Mouse (Mus musculus): ENCODE data around the gene 9930022D16Rik.

9930022D16Rik gene

GRCm38 (mm10) chr11:109417472-109418040, 3.8 kb downstream of the 9930022D16Rik start:
- DNase-seq = no peak

DNA sequence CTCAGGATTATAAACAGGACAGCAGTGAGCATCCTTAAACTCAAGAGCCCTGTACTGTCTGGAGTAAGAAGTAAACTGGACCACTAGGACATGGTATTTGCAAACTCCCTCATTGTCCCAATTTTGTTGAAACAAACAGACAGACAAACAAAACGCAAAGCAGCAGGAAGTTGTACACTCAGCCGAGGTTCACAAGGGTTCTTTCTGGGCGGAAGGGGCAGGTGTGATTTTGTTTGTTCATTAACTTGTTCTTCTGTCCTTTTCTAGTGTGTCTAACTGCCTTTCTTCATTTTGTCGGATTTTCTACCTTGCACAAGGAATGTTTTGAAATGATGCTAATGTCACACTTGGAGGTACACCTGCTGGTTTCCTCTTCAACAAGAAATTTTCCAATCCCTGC, 5.7 kb downstream of the 9930022D16Rik start:
- no peak for DNase-seq

- DNase-seq = peak; percentile 16 to 33
Observed at GRCm38 (mm10) chr11:109419961-109420566, 6.3 kb downstream of the 9930022D16Rik start.

DNA sequence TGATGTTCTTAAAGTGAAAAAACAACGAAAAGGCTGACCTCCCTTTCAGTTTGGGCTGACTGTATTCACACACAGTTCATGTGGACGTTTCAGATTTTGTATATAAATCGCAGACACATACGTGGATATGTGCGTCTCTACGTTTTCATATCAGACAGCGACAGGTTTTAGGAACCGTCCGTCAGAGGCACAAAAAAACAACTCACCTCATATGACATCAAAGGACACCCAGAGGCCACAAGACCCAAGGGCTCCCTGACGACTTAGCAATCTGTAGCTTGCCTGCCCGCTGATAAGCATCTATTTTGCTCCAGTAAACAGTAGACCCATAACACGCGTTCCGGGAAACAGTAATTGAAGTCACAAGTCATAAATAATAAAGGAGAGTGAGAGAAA, 6.8 kb downstream of the 9930022D16Rik start:
- DNase-seq = no peak

GRCm38 (mm10) chr11:109421205-109421604, 7.5 kb downstream of the 9930022D16Rik start:
- no peak for DNase-seq

DNA sequence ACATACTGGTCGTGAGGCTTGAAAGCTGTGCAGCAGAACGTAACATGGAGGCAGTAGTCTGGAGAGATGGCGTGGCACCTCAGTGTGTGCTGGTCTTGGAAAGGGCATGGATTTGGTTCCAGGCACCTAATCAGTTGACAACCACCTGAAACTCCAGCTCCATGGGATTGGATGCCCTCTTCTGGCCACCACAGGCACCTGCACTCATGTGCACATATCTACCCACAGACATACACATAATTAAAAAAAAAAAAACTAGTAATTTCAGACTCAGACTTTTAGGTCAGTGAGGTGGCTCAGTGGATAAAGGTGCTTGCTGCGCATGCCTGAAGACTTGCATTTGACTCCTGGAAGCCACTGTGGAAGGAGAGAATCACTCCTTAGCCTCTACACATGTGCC, 8.5 kb downstream of the 9930022D16Rik start:
- DNase-seq = no peak

- peak; percentile 31 to 41 for DNase-seq
Observed at GRCm38 (mm10) chr11:109423294-109423693, 9.6 kb downstream of the 9930022D16Rik start.

- peak; percentile 100 for DNase-seq
Observed at GRCm38 (mm10) chr11:109425392-109426271, 11.9 kb downstream of the 9930022D16Rik start, which contains the start of gene Amz2. TSS of gene Amz2 (plus strand) at chr11:109425946.

GRCm38 (mm10) chr11:109426272-109426586, 12.5 kb downstream of the 9930022D16Rik start:
- no peak for DNase-seq

DNA sequence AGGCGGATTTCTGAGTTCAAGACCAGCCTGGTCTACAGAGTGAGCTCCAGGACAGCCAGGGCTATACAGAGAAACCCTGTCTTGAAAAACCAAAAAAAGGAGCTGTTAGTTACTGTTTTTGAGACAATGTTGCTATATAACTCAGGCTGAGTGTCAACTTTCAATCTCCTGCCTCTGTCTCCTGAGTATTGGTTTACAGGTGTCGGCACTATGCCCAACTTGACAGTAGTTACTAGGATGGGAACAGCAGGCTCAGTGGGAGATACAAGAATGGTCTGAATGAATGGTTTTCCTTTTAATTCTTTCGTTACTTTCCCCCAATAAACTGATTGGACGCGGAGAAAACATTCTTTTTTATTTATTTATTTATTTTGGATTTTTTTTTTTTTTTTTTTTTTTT, 13.6 kb downstream of the 9930022D16Rik start:
- no peak for DNase-seq

DNA sequence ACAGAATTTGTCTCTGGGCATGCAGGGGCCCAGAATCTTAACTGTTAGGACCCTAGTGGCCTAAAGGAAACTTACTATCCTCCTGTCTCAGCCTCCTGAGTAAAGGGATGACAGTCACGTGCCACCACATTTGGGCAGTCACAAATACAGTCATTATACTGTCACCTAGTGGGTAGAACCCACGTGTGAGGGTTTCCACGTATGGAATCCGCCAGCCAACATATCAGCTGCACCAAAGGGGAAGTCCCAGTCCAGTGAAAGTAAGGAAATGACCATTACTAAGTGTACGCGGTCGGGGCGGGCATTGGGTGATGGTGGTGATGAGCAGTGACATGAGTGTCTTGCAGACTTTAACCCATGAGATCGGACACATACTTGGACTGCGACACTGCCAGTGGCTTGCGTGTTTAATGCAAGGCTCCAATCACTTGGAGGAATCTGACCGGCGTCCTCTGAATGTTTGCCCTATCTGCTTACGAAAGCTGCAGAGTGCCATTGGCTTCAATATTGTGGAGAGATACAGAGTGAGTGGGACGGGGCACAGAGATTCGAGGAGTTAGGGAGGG, 20.6 kb downstream of the 9930022D16Rik start:
- DNase-seq = no peak

DNA sequence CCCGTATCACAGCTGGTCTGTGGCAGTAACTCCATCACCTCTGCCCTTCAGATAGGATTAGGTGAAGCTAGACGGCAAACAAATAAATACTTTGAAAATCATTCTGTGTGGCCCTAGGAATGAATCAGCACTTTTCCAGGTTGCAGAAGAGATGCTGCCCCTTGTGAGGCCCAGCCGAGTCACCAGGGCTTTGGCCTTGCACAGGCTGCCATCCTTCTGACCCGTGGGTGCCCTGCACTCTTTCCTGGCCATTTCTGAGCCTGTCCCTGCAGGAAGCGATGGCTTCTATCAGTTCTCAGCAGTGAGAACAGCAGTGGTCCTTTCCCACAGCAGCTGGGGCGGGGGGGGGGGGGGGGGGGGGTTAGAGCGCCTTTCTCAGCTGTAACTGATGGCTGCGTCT, 23.2 kb downstream of the 9930022D16Rik start:
- no peak for DNase-seq

DNA sequence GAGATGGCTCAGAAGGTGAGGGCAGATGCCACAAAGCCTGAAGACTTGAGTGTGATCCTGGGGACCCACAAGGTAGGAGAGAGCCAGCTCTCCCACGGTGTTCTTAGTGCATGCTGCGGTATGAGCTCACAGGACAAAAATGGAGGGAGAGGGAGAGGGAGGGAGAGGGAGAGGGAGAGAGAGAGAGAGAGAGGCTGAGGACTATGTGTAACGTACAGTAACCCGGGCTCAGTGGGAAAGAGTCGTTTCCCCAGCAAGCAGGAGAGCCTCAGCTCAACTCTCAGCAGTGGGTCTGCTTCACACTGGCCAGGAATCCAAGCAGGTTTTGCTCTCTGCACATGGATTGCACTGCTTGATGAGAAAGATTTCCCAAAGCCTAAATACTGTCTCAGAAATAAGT, 25.5 kb downstream of the 9930022D16Rik start:
- DNase-seq = no peak

GRCm38 (mm10) chr11:109439829-109440340, 26.2 kb downstream of the 9930022D16Rik start:
- DNase-seq = peak; percentile 80 to 87

DNA sequence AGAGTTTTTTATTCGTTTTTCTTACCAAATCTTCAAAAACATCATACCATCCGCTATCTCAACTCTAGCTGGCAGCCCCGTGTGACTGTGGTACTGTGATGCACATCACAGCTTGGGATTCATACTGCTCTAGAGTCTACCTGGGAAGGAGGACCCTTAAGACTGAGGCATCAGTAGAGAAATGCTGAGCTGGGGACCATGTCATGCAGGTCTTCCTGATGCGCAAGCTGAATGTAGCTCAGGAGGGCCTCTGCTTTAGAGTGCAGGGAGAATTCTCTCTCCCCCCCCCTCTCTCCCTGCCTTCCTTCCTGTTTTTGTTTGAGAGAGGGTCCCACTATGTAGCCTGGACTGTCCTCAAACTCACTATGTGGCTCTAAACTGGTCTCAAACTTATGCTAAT, 26.9 kb downstream of the 9930022D16Rik start:
- DNase-seq = no peak

- DNase-seq = peak; percentile 67 to 68
Observed at GRCm38 (mm10) chr11:109441119-109441518, 27.4 kb downstream of the 9930022D16Rik start.

DNA sequence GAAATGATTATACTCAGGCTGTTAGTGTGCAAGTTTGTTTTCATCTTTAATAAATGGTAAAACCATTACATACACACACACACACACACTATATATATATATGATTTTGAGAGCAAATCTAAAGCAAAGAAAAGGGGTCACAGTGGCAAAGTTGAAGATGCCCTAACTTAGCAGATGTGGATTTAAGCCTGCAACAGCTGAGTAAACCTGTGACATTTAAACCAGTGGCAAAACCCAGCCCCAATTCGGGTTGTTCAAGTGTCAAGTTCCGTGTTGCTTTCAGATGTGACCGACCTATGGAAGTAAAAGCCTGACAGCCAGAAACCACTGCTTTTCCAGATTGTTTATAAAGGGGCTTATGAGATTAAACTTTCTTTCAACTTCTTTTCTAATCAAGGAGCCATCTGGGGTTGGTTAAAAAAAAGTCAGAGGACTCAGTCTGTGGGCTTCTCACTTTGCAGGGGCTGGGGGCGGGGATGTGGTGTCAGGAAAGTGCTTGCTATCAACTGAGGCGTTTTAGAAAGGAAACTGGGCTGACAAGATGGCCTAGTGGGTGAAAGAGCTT, 28.5 kb downstream of the 9930022D16Rik start:
- no peak for DNase-seq

GRCm38 (mm10) chr11:109443468-109444263, 29.9 kb downstream of the 9930022D16Rik start:
- DNase-seq = no peak

DNA sequence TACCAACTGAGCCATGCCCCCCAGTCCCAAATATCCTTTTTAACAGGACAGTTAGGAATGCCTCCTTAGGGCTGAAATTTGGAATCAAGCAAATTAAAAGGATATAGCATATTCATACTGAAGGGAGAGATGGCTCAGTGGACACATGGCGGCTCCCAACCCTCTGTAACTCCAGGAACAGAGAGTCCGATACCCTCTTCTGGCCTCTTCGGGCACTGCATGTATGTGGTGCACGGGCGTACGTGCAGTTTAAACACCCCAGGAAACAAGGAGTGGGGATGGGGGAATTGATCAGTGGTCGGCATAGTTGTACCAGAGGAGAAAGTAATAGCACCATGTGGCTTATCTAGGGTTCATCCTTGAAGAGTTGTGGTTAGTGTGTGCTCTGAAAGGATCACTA, 30.9 kb downstream of the 9930022D16Rik start:
- DNase-seq = peak; percentile 56 to 60

GRCm38 (mm10) chr11:109445438-109446035, 31.8 kb downstream of the 9930022D16Rik start:
- DNase-seq = peak in 1 of 2 experiments; percentile 31

DNA sequence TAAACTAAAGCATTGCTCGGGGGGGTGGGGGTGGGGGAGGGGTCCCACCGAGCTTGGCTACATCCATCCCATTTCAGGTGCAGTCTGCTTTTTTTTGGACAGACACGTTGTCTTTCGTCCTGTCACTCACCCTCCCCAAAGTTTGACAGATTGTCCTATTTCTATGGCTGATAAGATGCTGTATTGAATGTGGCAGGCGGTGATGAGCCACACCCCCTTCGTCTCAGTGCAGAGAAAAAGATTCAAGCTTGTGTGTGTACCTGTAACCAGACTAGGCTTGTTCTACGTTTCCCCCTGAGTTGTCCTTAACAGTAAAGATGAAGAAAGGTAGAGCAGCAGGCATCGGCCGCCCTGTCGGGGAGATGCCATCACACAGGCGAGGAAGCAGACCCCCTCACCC, 37.5 kb downstream of the 9930022D16Rik start:
- DNase-seq = no peak

DNA sequence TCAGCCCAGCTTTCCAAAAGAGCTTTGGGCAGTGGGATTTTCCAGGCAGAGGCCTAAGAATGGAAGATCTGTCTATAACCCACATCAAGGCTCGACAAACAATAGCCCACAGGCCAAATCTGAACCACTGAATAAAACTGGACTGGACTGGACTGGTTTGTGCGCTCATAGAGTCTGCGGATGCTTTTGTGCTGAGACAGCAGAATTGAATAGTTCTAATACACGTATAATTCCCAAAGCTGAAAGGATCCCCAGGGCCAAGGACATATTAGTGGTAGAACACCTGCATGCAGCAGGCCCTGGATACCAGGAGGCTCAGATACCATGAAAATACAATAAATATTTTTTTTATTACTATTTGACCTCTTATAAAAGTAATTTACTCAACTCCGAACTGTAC, 42.5 kb downstream of the 9930022D16Rik start:
- DNase-seq = no peak
